Mouse (Mus musculus) hindbrain, embryonic 10.5 days (tissue): ENCODE results near the gene Aste1. TPM values are rescaled to one million over a fixed set of nuclear protein-coding genes. Genes with fewer than 3 reads are reported as not detected.

ENCODE experiments used
- DNase-seq: peaks from one replicate; pipeline ENCODE4 v3.0.0-alpha.2; 2017; ENCODE audit warnings: low spot score
- H3K27ac ChIP-seq: fragments of 300-500 bp; sonication (generic); 2 replicates; pipeline ENCODE4 v1.5.1; 2016; ENCODE audit warnings: mild to moderate bottlenecking, moderate library complexity
- H3K27me3 ChIP-seq: fragments of 300-500 bp; sonication (generic); 2 replicates; pipeline ENCODE4 v1.6.1; 2016; ENCODE audit warnings: mild to moderate bottlenecking; ENCODE audit not compliant: poor library complexity, insufficient read depth, severe bottlenecking
- H3K36me3 ChIP-seq: fragments of 300-500 bp; sonication (generic); 2 replicates; pipeline ENCODE4 v1.6.1; 2016; ENCODE audit warnings: mild to moderate bottlenecking, moderate library complexity
- H3K4me1 ChIP-seq: fragments of 300-500 bp; sonication (generic); replicated peaks from 2 replicates; pipeline ENCODE4 v1.6.1; 2016; ENCODE audit warnings: mild to moderate bottlenecking
- H3K4me3 ChIP-seq: fragments of 300-500 bp; sonication (generic); 2 replicates; pipeline ENCODE4 v1.5.1; 2016; ENCODE audit warnings: mild to moderate bottlenecking, moderate library complexity
- H3K9me3 ChIP-seq: fragments of 300-500 bp; sonication (generic); 2 replicates; pipeline ENCODE4 v1.6.1; 2016; ENCODE audit warnings: mild to moderate bottlenecking, moderate library complexity
- WGBS: fragments of 180-500 bp; shearing (Covaris S2); methylation state at CpG from one replicate; pipeline ENCODE4 v1.1.7; 2016; 5-methylcytosine and 5-hydroxymethylcytosine counted together
- polyA plus RNA-seq: library from polyadenylated mRNA; unstranded; fragments of >200 nt; fragmentation: Nextera tagmentation; extraction: Ambion mirVana; gene quantifications from 2 replicates; pipeline ENCODE4 v1.2.1, GENCODE M21; 2016

Aste1 gene
- 15.0 and 15.4 TPM in 2 replicates for polyA plus RNA-seq

DNA sequence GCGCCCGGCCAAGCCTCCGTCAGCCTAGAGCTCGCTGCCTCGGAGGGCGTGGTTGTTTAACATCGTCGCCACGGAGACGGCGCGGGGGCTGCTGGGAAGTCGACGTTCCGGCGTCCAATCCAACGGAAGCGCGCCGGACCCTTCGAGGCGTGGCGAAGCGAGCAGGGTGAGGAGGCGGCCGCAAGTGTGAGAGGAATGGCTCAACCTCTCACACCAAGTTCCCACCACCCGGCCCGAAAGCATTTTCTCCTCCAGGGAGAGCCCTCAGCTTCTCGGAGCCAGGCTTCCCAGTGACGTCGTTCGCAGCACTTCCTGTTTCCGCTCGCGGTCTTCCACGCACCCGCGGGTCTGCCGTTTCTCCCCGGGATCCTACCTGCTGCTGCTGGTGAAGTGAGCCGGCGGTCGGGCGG is at the start of gene Aste1, which contains the start of gene Nek11:
TSS of gene Aste1 (plus strand) at position 175 of the 410 bp plus-strand sequence.
TSS of gene Nek11 (minus strand) at position 307 of the 410 bp plus-strand sequence.
- DNase-seq: peak; percentile 94
- H3K9me3 ChIP-seq: no peaks in the 10 kb centered on the region
- peaks cover 26% of the 10 kb centered on the region for H3K36me3 ChIP-seq
- H3K4me3 ChIP-seq: peak within 1 kb of the TSS; percentile 81
- peaks cover 22% of the 10 kb centered on the region for H3K4me1 ChIP-seq
- H3K27ac ChIP-seq: peak within 1 kb of the TSS; percentile 88
- WGBS: under 1% methylated on average over 44 of the region's 44 CpGs
- H3K27me3 ChIP-seq: peaks cover 5% of the 10 kb centered on the region; the same call in 1 of the 2 replicates

DNA sequence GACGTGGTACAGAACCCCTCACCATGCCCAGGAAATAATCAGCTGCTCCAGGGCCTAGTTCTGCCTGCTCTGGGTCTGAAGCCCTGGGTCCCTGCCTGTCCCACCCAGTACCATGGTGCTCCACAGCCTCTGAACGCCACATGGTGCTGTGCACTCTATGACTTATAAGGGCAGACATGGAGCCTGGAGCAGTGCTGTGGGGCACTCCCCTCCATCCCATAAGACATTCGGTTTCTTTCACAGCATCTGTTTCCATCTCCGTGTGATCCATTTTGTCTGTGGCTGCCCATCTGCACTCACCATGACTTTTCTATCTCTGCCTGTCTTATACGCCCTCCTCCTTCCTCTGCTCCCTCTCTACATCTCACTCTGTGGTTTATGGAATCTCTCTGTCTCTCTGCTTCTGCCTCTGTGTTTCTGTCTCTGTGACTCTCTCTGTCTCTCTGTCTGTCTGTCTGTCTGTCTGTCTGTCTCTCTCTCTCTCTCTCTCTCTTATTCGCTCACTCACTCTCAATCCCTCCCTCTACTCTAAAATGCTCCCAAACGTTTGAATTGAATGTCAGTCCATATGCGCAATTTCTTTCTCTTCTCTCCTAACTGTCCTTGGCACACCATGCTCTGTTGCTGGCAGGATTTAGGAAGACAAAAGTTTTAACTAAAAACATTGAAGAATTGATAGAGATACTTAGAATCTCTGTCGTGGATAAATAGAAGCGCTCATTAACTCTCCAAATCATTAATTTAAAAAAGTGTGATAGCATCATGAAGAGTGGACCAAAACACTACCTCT is 46.8 kb upstream of the Aste1 start:
- H3K9me3 ChIP-seq: no peaks in the 10 kb centered on the region
- no peak overlapping the region for H3K4me3 ChIP-seq
- DNase-seq: no peak
- H3K4me1 ChIP-seq: no peaks in the 10 kb centered on the region
- 0 out of 2 replicates have a peak overlapping the region, but pooled peaks have one; percentile 16 for H3K27ac ChIP-seq
- no peaks in the 10 kb centered on the region for H3K36me3 ChIP-seq
- H3K27me3 ChIP-seq: no peaks in the 10 kb centered on the region
- 74% methylated on average over 10 of the region's 10 CpGs for WGBS

- WGBS: 77% methylated on average over 5 of the region's 5 CpGs
Observed at GRCm38 (mm10) chr9:105349034-105349433, 46.2 kb upstream of the Aste1 start.

GRCm38 (mm10) chr9:105362181-105362580 is 33.0 kb upstream of the Aste1 start:
- no peak overlapping the region for H3K27ac ChIP-seq
- no peaks in the 10 kb centered on the region for H3K4me1 ChIP-seq
- DNase-seq: no peak
- H3K9me3 ChIP-seq: no peaks in the 10 kb centered on the region
- no peak overlapping the region for H3K4me3 ChIP-seq
- WGBS: 89% methylated on average over 2 of the region's 2 CpGs
- H3K36me3 ChIP-seq: no peaks in the 10 kb centered on the region
- H3K27me3 ChIP-seq: no peaks in the 10 kb centered on the region

More at GRCm38 (mm10) chr9:105349034-105349433, 46.2 kb upstream of the Aste1 start:
- no peaks in the 10 kb centered on the region for H3K9me3 ChIP-seq
- H3K4me1 ChIP-seq: no peaks in the 10 kb centered on the region
- H3K27ac ChIP-seq: no peak overlapping the region
- no peak for DNase-seq
- H3K27me3 ChIP-seq: no peaks in the 10 kb centered on the region
- H3K4me3 ChIP-seq: no peak overlapping the region
- no peaks in the 10 kb centered on the region for H3K36me3 ChIP-seq

DNA sequence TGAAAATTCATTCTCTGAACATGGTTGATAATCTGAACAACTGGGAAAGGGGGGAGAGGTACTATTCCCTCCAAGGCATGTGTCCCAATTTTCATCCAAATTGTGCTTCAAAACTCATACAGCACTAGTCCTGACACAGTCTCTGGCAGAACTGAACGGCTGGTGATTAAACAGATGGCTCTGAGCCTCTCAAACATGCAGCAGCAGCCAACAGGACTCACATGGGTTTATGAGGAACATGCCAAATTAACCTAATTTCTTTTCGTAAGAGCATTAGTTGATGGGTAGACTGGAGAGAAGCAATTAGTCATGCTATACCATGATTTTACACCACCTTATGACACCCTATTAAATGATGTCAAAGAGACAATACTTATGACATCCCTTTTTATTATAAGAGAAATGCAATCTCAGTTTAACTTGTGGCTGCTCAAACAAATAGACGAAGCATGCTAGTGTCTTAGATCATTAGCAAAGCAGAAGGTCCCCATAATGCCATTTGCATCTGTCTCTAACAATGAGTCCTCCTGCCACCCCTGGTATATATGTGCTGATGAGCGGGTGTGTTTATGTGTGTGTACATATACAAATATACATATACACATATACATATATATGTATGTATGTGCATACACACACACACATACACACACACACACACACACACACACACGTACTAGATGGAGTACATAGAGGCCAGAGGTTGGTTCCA is 31.5 kb upstream of the Aste1 start:
- Histone ChIP-seq H3K36me3 (no peaks in the 10 kb centered on the region), H3K27me3 (no peaks in the 10 kb centered on the region), H3K9me3 (no peaks in the 10 kb centered on the region), H3K27ac (no peak overlapping the region), H3K4me1 (no peaks in the 10 kb centered on the region), H3K4me3 (no peak overlapping the region)
- no peak for DNase-seq
- 86% methylated on average over 5 of the region's 5 CpGs for WGBS

GRCm38 (mm10) chr9:105366199-105366598 is 29.0 kb upstream of the Aste1 start:
- Histone ChIP-seq H3K27me3 (no peaks in the 10 kb centered on the region), H3K4me1 (no peaks in the 10 kb centered on the region), H3K27ac (no peak overlapping the region), H3K36me3 (no peaks in the 10 kb centered on the region), H3K9me3 (no peaks in the 10 kb centered on the region), H3K4me3 (no peak overlapping the region)
- WGBS: 89% methylated on average over 4 of the region's 4 CpGs
- DNase-seq: no peak

DNA sequence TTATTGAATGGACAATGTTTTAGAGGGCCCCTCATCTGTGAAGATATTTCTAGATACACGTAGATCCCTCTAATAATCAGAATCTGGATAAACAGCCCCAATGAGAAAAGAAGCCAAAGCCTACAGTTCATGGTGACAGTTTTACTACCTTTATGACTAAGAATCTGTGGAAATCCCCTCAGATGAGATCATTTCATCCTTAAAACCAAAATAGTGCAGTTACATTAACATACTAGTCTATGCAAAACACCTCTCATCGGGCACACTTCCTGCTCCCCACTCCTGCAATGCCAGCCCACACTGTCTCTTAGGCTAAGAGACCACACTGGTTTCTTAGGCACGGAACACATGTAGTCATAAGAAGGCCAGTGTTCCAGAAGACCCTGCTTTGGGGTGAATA is 26.6 kb upstream of the Aste1 start:
- Histone ChIP-seq H3K27ac (no peak overlapping the region), H3K4me3 (no peak overlapping the region), H3K9me3 (no peaks in the 10 kb centered on the region), H3K27me3 (no peaks in the 10 kb centered on the region), H3K4me1 (no peaks in the 10 kb centered on the region), H3K36me3 (no peaks in the 10 kb centered on the region)
- DNase-seq: no peak
- WGBS: 83% methylated on average over 3 of the region's 3 CpGs

DNA sequence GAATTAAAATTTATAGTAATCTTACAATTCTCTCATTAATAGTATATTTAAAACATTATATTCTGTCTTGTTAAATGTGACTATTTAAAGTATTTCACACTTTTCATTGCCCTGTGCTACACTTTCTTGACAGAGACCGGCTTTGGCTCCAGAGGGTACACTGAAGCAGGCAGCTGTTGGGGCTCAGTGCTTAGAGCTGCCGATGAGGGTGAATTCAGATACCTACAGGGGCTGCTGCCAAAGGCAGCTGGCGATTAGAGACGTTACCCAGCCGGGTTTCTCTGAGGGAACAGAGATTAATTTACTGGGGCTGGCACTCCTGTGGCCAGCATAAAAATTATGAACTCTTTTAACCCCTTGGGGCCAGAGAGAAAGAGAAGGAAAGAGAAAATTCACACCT is 20.8 kb upstream of the Aste1 start:
- DNase-seq: no peak
- Histone ChIP-seq H3K27me3 (no peaks in the 10 kb centered on the region), H3K4me1 (no peaks in the 10 kb centered on the region), H3K36me3 (no peaks in the 10 kb centered on the region), H3K9me3 (no peaks in the 10 kb centered on the region), H3K27ac (no peak overlapping the region), H3K4me3 (no peak overlapping the region)
- 78% methylated on average over 5 of the region's 5 CpGs for WGBS

- Histone ChIP-seq H3K9me3 (no peaks in the 10 kb centered on the region), H3K27ac (no peak overlapping the region), H3K4me3 (no peak overlapping the region), H3K4me1 (no peaks in the 10 kb centered on the region), H3K27me3 (no peaks in the 10 kb centered on the region), H3K36me3 (no peaks in the 10 kb centered on the region)
- 85% methylated on average over 7 of the region's 7 CpGs for WGBS
- no peak for DNase-seq
Observed at GRCm38 (mm10) chr9:105376411-105376810, 18.8 kb upstream of the Aste1 start.

GRCm38 (mm10) chr9:105376954-105377530 is 18.1 kb upstream of the Aste1 start:
- no peak overlapping the region for H3K27ac ChIP-seq
- H3K27me3 ChIP-seq: no peaks in the 10 kb centered on the region
- no peak overlapping the region for H3K4me3 ChIP-seq
- WGBS: 81% methylated on average over 7 of the region's 7 CpGs
- no peaks in the 10 kb centered on the region for H3K4me1 ChIP-seq
- no peak for DNase-seq
- H3K9me3 ChIP-seq: no peaks in the 10 kb centered on the region
- H3K36me3 ChIP-seq: no peaks in the 10 kb centered on the region

DNA sequence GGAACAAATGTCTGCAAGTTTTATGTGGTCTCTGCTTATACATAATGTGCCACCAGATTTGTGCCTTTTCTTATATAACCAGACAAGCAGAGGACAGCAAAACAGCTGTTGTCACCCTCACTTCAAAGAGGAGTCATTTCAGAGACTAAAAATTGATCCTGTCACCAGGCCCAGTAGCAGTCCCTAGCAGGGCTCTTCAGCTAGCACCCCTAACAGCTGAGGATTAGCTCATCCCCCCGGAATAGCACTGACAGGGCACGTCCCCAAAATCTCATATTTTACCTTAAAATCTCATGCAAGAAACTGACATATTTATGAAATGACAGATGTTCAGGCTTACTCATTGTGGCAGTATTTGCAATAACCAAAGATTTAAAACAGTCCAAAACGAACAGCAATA is 17.6 kb upstream of the Aste1 start:
- no peaks in the 10 kb centered on the region for H3K27me3 ChIP-seq
- H3K27ac ChIP-seq: no peak overlapping the region
- no peak for DNase-seq
- no peaks in the 10 kb centered on the region for H3K9me3 ChIP-seq
- H3K4me3 ChIP-seq: no peak overlapping the region
- H3K36me3 ChIP-seq: no peaks in the 10 kb centered on the region
- WGBS: 78% methylated on average over 3 of the region's 3 CpGs
- H3K4me1 ChIP-seq: no peaks in the 10 kb centered on the region

DNA sequence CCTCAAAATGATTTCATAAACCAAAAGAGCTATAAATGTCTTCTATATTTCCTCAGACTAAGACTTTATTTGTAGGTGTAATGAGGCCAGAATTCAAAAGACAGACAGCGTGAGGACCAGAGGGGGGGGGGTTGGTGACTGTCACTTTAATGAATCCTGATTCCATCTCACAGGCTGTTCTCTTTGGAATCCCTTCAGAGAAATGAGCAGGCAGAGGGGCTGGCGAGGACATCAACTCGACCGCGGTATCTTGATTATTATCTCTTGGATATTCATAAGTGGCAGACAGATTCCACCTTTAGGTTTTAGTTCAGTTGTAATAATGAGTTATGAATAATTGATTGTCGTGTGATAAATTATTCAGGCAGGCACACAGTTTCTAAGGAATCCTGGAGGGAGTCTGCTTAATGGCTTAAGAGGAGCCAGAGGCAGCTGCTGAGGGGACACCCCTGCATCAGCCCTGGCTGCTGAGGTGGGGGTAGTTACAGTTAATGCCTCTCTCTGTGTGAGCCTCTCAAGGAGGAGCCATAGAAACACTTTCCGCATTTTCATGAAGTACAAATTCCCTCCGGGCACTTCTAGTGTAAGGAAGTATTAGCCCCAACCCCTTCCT is 15.6 kb upstream of the Aste1 start:
- no peaks in the 10 kb centered on the region for H3K4me1 ChIP-seq
- H3K27ac ChIP-seq: no peak overlapping the region
- DNase-seq: no peak
- H3K4me3 ChIP-seq: no peak overlapping the region
- no peaks in the 10 kb centered on the region for H3K36me3 ChIP-seq
- H3K9me3 ChIP-seq: no peaks in the 10 kb centered on the region
- no peaks in the 10 kb centered on the region for H3K27me3 ChIP-seq
- 72% methylated on average over 8 of the region's 8 CpGs for WGBS
